Mouse (Mus musculus): Measurements from ENCODE around the gene T.

T gene

DNA sequence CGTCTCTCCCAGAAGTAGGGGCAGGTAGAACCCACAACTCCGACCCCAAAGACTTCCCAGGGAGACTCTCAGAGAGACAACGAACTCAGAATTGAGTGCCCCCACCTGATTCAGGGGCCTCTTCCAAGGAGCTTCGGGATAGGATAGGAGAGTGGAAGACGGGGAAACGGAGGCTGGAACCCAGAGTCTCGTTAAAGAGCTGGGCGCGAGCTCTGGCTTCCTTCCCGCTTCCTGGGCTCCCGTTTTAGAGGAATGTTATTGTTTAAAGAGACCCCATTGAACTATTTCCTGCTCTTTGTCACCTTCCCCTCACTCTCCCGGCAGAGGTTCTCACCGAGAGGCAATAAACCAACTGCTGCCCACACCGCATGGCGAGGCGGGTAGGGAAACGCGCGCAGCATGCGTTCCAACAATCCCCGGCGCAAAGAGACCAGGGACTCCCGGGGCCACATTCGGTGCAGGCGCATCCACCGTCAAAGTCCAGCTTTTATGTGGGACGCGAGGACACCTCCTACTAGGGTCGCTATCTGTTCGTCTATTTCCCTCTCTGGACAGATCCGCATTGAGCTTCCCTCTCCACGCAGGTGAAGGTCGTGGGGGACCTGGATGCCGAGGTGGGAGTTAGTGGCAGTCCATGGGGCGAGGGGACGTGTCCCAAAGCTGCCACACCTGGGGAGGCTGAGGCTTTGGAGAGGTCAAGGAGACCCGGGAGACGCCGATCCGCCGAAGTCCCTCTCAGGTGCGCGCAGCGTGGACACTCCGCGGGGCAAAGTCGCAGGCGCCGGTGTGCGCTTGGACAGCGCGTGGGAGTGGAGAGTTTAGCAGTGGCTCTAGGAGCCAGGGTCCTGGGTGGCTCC lies 874 bp upstream of the T start:
- no peak for DNase-seq (ENCODE audit: low spot score)

DNA sequence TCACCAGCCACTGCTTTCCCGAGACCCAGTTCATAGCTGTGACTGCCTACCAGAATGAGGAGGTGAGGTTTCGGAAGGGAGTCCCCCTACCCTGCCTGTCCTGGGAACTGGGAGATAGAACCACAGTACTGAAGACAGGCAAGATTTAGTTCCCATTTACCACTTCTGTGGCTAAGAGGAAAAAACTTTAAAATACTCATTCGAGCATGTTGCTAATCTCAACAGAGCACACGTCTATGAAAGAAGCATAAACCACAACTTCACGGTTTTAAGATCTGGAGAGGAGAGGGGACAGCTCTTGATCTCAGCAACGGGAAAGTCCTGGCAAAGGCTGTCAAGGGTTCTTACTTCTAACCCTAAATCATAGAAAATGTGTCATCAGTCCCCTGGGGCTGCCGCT lies 2.0 kb downstream of the T start:
- DNase-seq (ENCODE audit: low spot score), result no peak

GRCm38 (mm10) chr17:8444062-8444461 lies 9.8 kb downstream of the T start:
- DNase-seq (ENCODE audit: low spot score), result no peak

GRCm38 (mm10) chr17:8447676-8448192 lies 13.5 kb downstream of the T start:
- DNase-seq (ENCODE audit: low spot score), result no peak

DNA sequence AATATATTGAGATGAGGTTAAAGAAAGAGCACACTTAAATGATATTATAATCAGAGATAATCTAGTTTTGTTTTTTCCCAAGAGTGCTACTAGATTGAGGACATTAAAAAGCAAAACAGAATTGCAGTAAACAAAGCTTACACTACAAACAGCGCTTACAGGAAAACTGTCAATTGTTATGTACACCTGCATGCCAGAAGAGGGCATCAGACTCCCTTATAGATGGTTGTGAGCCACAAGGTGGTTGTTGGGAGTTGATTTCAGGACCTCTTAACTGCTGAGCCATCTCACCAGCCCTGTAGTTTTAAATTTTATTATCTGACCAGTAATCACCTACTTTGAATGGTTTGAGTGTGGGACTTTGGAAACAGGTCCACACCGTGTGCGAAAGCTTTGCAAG lies 14.1 kb downstream of the T start:
- no peak for DNase-seq (ENCODE audit: low spot score)

DNA sequence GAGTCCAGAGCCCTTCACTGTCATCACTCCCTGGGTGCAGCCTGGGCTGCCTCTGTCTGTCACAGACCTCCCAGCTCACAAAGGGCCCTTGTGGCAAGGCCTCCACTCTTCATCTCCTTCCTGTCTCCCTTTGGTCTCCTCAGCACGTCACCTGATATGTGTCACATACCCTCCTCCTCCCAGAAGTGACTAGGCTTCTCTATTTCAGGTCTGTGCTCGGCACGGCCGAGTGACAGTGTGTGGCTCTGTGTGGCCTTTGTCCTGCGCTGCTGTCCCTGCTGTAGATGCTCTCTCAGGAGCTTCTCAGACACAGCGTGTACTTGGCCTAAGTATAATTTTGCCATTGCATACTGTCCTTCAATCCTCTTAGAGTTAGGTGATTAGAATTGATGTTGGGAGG lies 21.0 kb downstream of the T start:
- no peak for DNase-seq (ENCODE audit: low spot score)

DNA sequence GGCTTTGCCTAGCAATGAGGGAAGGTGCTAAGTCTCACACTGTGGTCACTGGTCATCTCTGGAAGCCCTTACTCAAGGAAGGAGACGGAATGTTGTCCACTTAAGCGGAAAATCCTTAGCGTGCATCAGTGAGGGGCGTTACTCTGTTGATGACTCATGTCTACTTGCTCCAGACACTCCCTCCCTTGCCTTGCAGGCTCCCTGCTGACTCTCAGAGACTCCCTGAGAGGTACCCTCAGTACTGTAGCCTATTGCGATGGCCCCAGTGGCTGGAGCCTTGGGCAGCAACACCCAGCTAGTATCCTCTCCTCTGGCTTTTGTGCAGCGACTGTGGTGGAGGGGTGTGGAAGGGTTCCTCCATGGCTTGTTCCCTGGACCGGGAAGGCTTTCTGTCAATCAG lies 21.4 kb downstream of the T start:
- DNase-seq (ENCODE audit: low spot score), result no peak

- no peak for DNase-seq (ENCODE audit: low spot score)
Observed at GRCm38 (mm10) chr17:8456856-8457460, 22.7 kb downstream of the T start.

DNA sequence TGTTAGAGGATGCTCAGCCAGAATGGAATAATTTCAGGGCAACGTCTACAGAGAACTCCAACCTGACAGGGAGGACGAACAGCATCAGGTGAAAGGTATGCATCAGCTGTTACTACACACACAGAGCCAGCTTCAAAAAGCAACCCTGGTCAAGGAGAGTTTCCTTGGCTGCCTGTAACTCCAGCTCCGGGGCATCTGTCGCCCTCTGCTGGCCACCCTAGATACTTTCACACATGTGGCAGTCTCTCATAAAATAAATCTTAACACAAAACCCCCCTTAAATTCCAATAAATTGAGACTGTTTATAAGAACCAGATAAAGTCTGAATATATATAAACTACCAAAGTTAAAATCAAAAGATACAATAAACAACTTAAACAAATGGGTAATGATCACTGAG lies 27.3 kb downstream of the T start:
- DNase-seq (ENCODE audit: low spot score), result no peak

DNA sequence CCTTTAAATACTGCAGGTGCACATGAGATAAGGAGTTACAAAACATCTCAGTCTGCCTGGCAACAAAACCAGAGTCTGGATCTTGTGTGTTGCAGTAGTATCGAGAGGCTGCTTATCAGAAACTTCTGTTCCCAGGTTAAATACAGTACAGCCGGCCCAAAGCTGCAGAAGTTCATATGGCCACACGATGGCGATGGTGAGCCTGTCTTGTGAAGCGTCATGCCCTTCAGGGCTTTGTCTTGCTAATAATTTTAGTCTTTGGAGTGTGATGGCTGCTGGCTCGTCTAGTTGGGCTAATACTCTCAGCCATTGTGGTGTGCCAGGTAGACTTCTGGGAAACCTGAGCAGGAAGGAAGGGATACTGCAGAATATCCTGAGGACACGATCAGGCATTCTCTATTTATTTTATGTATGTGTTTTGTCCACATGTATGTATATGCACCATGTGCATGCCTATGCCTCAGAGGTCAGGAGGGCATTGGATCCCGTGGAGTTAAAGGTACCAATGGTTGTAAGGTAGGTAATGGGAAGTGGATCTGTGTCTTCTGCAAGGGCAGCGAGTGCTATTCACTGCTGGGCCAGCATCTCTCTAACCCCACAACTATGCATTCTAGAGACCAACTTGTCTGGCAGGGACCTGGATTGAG lies 29.4 kb downstream of the T start:
- peak; percentile 21 for DNase-seq (ENCODE audit: low spot score)

GRCm38 (mm10) chr17:8467771-8468170 lies 33.5 kb downstream of the T start:
- DNase-seq (ENCODE audit: low spot score), result no peak

DNA sequence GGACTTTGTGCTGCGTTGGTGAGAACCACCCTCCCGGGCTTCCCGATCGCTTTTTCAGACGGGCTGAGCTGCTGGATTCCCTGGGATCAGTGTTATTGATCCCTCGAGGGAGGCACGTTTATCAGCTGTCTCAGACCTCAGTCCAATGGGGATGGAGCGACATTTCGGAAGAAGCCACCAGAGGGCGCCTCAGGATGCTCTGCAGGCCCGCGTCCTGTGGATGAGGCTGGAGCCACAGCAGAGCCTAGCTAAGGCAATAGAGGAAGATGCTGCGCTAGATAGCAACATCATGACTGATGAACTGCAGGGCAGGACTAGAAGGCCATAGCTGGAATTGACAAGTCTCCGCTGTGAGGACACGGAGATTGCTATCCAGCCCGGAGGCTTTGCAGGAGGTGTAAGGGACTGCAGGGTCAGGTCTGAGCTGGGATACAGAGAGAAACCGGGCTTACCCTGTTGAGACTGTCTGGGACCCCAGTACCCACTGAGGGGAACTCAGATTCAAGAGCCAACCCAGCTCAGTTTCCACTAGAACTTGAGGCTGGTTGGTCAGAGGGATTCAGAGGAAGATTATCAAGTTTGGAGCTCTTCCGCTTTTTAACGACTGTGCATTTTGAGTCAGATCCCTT lies 34.6 kb downstream of the T start:
- DNase-seq (ENCODE audit: low spot score), result peak; percentile 26

- DNase-seq (ENCODE audit: low spot score), result no peak
Observed at GRCm38 (mm10) chr17:8478554-8478953, 44.3 kb downstream of the T start.

DNA sequence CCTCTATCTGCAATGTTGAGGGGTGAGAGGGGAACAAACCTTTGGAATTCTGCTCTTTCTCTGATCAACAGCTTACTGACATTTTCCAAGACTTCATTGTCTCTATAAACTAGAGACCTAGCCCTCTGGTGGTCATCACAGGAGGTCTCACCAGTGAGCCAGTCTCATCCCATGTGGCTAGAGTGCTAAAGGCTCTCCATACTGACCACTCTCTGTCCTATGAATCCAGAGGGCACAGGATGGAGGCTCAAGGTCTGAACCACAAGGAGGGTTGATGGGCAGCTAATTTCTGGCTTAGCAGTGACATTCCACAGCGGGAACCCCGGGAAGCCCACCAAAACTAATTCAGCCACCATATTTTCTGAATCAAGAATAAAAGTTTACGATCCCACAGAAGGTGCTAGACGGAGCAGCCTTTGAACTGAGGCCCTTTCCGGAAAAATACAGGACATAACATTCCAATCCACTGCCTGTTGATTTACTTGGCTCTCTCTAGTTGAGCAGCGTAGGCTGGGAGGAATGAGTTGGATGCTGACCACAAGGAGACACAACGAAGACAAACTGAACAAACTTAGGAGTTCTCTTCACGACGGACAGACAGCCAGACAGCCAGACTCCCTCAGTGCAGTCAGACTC lies 45.4 kb downstream of the T start:
- DNase-seq (ENCODE audit: low spot score), result no peak

DNA sequence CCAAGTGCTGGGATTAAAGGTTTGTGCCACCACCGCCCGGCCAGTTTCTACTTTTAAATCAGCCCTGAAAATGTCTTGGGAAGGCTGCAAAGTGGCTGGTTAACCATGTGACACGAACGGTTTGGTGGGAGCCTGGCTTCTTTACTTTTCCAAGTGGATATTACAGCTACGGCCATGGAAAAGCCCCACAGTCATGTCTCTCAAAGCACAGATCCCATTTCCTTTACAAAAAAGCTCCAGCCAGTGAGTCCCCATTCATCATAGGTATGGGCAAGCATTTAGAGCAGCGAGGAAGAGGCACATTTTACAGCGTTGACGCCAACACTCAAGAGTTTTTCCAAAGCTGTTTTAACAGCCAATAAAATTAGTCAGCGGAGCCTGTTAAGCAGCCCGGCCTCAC lies 47.6 kb downstream of the T start:
- DNase-seq (ENCODE audit: low spot score), result no peak

- no peak for DNase-seq (ENCODE audit: low spot score)
Observed at GRCm38 (mm10) chr17:8482876-8483275, 48.7 kb downstream of the T start.

DNA sequence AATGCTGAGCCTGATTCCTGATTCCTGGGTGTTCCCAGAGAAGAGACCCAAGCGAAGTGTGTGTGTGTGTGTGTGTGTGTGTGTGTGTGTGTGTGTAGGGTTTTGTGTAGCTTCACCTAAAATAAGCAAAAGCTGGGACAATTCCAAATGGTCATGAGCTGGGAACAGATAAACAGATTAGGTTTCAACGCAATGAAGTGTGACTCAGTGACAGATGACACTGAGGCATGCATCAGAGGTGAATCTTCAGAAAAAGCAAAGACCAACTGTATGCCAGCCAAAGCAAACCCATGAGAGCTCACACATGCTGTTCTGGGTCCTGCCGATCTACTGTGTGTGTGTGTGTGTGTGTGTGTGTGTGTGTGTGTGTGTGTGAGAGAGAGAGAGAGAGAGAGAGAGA lies 50.0 kb downstream of the T start:
- DNase-seq (ENCODE audit: low spot score), result no peak

GRCm38 (mm10) chr17:8485146-8485545 lies 50.9 kb downstream of the T start:
- DNase-seq (ENCODE audit: low spot score), result no peak

DNA sequence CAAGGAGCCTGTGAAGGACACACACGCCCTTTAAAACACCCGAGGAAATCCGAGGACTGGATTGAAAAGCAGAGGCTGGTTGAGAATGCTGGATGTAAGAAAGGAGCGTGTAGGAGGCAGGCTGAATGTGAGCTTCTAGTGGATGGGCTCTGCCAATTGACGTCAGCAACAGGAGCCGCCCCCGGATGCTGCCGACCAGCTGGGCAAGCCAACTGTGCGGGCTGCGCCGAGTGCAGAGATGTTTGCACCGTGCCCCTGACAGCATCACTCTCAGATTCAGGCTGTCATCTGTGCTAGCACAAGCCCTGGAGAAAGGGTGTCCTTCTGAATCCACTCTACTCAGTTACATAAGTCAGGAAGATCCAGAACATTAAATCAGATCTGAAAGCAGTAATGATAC lies 53.6 kb downstream of the T start:
- DNase-seq (ENCODE audit: low spot score), result no peak

GRCm38 (mm10) chr17:8490971-8491370 lies 56.7 kb downstream of the T start:
- no peak for DNase-seq (ENCODE audit: low spot score)

Measured in yolk sac, embryonic 10.5 days (tissue).